ENCODE assay signal across 20 mouse cellular contexts in the genomic region with DNA sequence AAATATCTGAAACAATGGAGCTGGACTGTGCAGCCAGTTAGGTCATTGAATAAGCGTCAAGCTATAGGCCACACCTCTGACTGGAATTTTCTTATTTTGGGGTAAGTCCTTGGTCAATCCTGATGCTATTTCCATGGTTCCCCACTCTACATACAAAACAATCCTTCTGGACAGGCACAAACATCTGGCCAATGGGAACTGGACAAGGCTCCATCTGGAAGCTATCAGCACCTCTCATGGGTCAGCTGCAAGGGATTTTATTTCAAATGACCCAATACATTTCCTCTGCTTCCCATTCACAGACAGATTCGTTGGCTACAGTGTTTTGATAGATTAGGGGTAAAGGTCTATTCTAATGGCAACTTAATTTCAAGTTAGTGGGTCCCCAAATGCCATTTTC.
DNase-seq lines count a peak whose midpoint lies in the region; ATAC-seq and TF ChIP-seq lines count a peak whose summit lies in the region.
"Had no signal": no experiment of that assay in that cellular context is flagged by ENCODE, and none has a peak within 500 bp of the region (broad histone marks: within the 10 kb centered on the region; RNA-seq: fewer than 3 reads in every experiment).

No protein-coding gene starts in this region.

- intact Hi-C loops in heart, postnatal 25 days (cut with DNase I) = no loop called here

- no peaks in the 10 kb centered on the region for H3K36me3 ChIP-seq in lung, embryonic 14.5 days (ENCODE audit: insufficient read depth)
- no peaks in the 10 kb centered on the region for H3K36me3 ChIP-seq in embryonic facial prominence, embryonic 11.5 days (replicated peaks; ENCODE audit: control insufficient read depth, insufficient read depth, low read depth, low read length)
- no peaks in the 10 kb centered on the region for H3K36me3 ChIP-seq in limb, embryonic 14.5 days (ENCODE audit: control insufficient read depth, insufficient read depth, low read length)
- H3K36me3 ChIP-seq: embryonic facial prominence, embryonic 13.5 days; forebrain, embryonic 15.5 days had no signal

- no peaks in the 10 kb centered on the region for H3K27me3 ChIP-seq in lung, embryonic 14.5 days (ENCODE audit: insufficient read depth, low read length)
- no peaks in the 10 kb centered on the region for H3K27me3 ChIP-seq in embryonic facial prominence, embryonic 11.5 days (ENCODE audit: control insufficient read depth, insufficient read depth, low read length)
- no peaks in the 10 kb centered on the region for H3K27me3 ChIP-seq in limb, embryonic 14.5 days (ENCODE audit: control insufficient read depth, insufficient read depth, low read length)
- H3K27me3 ChIP-seq: CH12.LX; embryonic facial prominence, embryonic 13.5 days; forebrain, embryonic 15.5 days had no signal

- peak; percentile 16 for DNase-seq in heart, adult 8-10 months (ENCODE audit: low spot score)
- no peak for DNase-seq in heart, postnatal 25 days (ENCODE audit: low spot score)
- DNase-seq in lung, embryonic 14.5 days = peak; percentile 13
- DNase-seq in lung, postnatal 10 days = no peak
- peak; percentile 47 for DNase-seq in embryonic facial prominence, embryonic 11.5 days (ENCODE audit: low spot score)
- DNase-seq in limb, embryonic 14.5 days (ENCODE audit: low spot score) = peak; percentile 33
- DNase-seq in natural killer cell, adult 2 months (ENCODE audit: low spot score in 2 of 2) = no peak
- DNase-seq in urinary bladder, adult 18-20 months (ENCODE audit: low spot score in 2 of 2) = no peak
- DNase-seq: adrenal gland, postnatal 36 days; cerebellum, adult 18-20 months; cerebellum, postnatal 25 days; kidney, adult 2 months; kidney, postnatal 14 days; left cerebral cortex, postnatal 4 days; midbrain, embryonic 14.5 days had no signal

- no peak for TF ChIP-seq CTCF in lung, embryonic 14.5 days (IDR thresholded peaks at IDR 0.05; ENCODE audit: low read depth)

- no peak for TF ChIP-seq POLR2A in limb, embryonic 14.5 days (IDR thresholded peaks at IDR 0.05; ENCODE audit: borderline replicate concordance, extremely low read depth, insufficient read depth, insufficient read length)

- H3K4me1 ChIP-seq in lung, embryonic 14.5 days (ENCODE audit: insufficient read depth) = no peaks in the 10 kb centered on the region
- H3K4me1 ChIP-seq in embryonic facial prominence, embryonic 11.5 days (ENCODE audit: control insufficient read depth, insufficient read depth, low read length) = no peaks in the 10 kb centered on the region
- H3K4me1 ChIP-seq in limb, embryonic 14.5 days (ENCODE audit: control insufficient read depth, insufficient read depth, low read length) = no peaks in the 10 kb centered on the region
- H3K4me1 ChIP-seq: embryonic facial prominence, embryonic 13.5 days had no signal

- no peaks in the 10 kb centered on the region for H3K9me3 ChIP-seq in lung, embryonic 14.5 days (ENCODE audit: low read depth, low read length)
- no peaks in the 10 kb centered on the region for H3K9me3 ChIP-seq in embryonic facial prominence, embryonic 11.5 days (replicated peaks; ENCODE audit: control insufficient read depth, low read length)
- no peaks in the 10 kb centered on the region for H3K9me3 ChIP-seq in limb, embryonic 14.5 days (ENCODE audit: control insufficient read depth, low read length)
- H3K9me3 ChIP-seq: embryonic facial prominence, embryonic 13.5 days; forebrain, embryonic 15.5 days had no signal

- no peak overlapping the region for H3K27ac ChIP-seq in lung, embryonic 14.5 days (ENCODE audit: low read depth)
- no peak overlapping the region for H3K27ac ChIP-seq in embryonic facial prominence, embryonic 11.5 days (replicated peaks; ENCODE audit: low read depth, low read length)
- no peak overlapping the region for H3K27ac ChIP-seq in limb, embryonic 14.5 days (replicated peaks; ENCODE audit: low read depth, low read length)
- H3K27ac ChIP-seq: embryonic facial prominence, embryonic 13.5 days; forebrain, embryonic 15.5 days; left cerebral cortex, adult 2 months; liver, embryonic 14.5 days had no signal

- no peak for ATAC-seq in lung, embryonic 14.5 days (ENCODE audit: insufficient read depth)
- ATAC-seq in embryonic facial prominence, embryonic 11.5 days (replicated peaks; ENCODE audit: insufficient number of reproducible peaks, low FRiP score, low TSS enrichment, low read depth) = no peak; the same call in 1 of the 2 replicates
- ATAC-seq in limb, embryonic 14.5 days (ENCODE audit: low FRiP score, low read depth) = peak; percentile 63
- ATAC-seq: forebrain, embryonic 15.5 days had no signal

- no peak overlapping the region for H3K9ac ChIP-seq in lung, embryonic 14.5 days
- no peak overlapping the region for H3K9ac ChIP-seq in embryonic facial prominence, embryonic 11.5 days (replicated peaks; ENCODE audit: low read length)
- no peak overlapping the region for H3K9ac ChIP-seq in limb, embryonic 14.5 days (ENCODE audit: low read depth, low read length, severe bottlenecking)
- H3K9ac ChIP-seq: embryonic facial prominence, embryonic 13.5 days; forebrain, embryonic 15.5 days; liver, embryonic 14.5 days had no signal

- H3K4me3 ChIP-seq in lung, embryonic 14.5 days (ENCODE audit: low read depth, low read length) = no peak overlapping the region
- no peak overlapping the region for H3K4me3 ChIP-seq in embryonic facial prominence, embryonic 11.5 days (ENCODE audit: low read depth, low read length)
- no peak overlapping the region for H3K4me3 ChIP-seq in limb, embryonic 14.5 days (replicated peaks; ENCODE audit: low read length)
- H3K4me3 ChIP-seq: embryonic facial prominence, embryonic 13.5 days; forebrain, embryonic 15.5 days; left cerebral cortex, adult 2 months had no signal

- WGBS in lung, embryonic 14.5 days = 57% methylated on average over 2 of the region's 2 CpGs
- WGBS in embryonic facial prominence, embryonic 11.5 days = 32% methylated on average over 2 of the region's 2 CpGs
- 41% methylated on average over 2 of the region's 2 CpGs for WGBS in limb, embryonic 14.5 days

- no peak overlapping the region for H3K4me2 ChIP-seq in lung, embryonic 14.5 days
- H3K4me2 ChIP-seq in embryonic facial prominence, embryonic 11.5 days (ENCODE audit: low read depth, low read length) = no peak overlapping the region
- H3K4me2 ChIP-seq in limb, embryonic 14.5 days (replicated peaks; ENCODE audit: low read depth, low read length, severe bottlenecking) = no peak overlapping the region
- H3K4me2 ChIP-seq: embryonic facial prominence, embryonic 13.5 days; forebrain, embryonic 15.5 days had no signal

Comparison
In these comparisons a context has a peak if more than half of its experiments do, and no peak if none do; other contexts are left out.
1. DNase-seq: peak in heart, adult 8-10 months (single experiment), lung, embryonic 14.5 days (single experiment), embryonic facial prominence, embryonic 11.5 days (single experiment) and limb, embryonic 14.5 days (single experiment); none in heart, postnatal 25 days (single experiment), lung, postnatal 10 days (single experiment), natural killer cell, adult 2 months (0 of 2) and urinary bladder, adult 18-20 months (0 of 2).